Mouse (Mus musculus): ENCODE data around the gene Ank3. TPM values are rescaled to one million over a fixed set of nuclear protein-coding genes. Genes with fewer than 3 reads are reported as not detected.

The Ank3 gene
- total and polyA plus RNA-seq, 2 experiments from 2014 or later = 23.4 to 64.7 TPM

GRCm38 (mm10) chr10:69439449-69439848 is 40.9 kb downstream of the Ank3 start:
- H3K36me3 ChIP-seq (replicated peaks; ENCODE audit: control insufficient read depth, insufficient read depth, low read length) = no peaks in the 10 kb centered on the region
- H3K27ac ChIP-seq (ENCODE audit: low read depth) = no peak overlapping the region
- no peak overlapping the region for H3K4me3 ChIP-seq (ENCODE audit: low read depth, low read length)
- H3K4me2 ChIP-seq (ENCODE audit: low read depth, low read length) = no peak overlapping the region
- no peak overlapping the region for H3K9ac ChIP-seq (replicated peaks; ENCODE audit: low read depth, low read length)
- DNase-seq (ENCODE audit: low spot score) = no peak
- H3K9me3 ChIP-seq (replicated peaks; ENCODE audit: control insufficient read depth, low read length) = no peaks in the 10 kb centered on the region
- H3K4me1 ChIP-seq (ENCODE audit: control insufficient read depth, insufficient read depth) = no peaks in the 10 kb centered on the region
- 72% methylated on average over 8 of the region's 8 CpGs for WGBS
- TF ChIP-seq CTCF (IDR thresholded peaks at IDR 0.05; ENCODE audit: low read depth) (no peak), EP300 (IDR thresholded peaks at IDR 0.05; ENCODE audit: low read depth) (no peak)
- ATAC-seq (ENCODE audit: insufficient read depth, low read depth) = no peak
- H3K27me3 ChIP-seq (ENCODE audit: control insufficient read depth, insufficient read depth, low read length) = no peaks in the 10 kb centered on the region

GRCm38 (mm10) chr10:69444546-69444945 is 46.0 kb downstream of the Ank3 start:
- TF ChIP-seq CTCF (IDR thresholded peaks at IDR 0.05; ENCODE audit: low read depth) = no peak
- no peak for TF ChIP-seq EP300 (IDR thresholded peaks at IDR 0.05; ENCODE audit: low read depth)
- no peaks in the 10 kb centered on the region for H3K27me3 ChIP-seq (ENCODE audit: control insufficient read depth, insufficient read depth, low read length)
- H3K9ac ChIP-seq (replicated peaks; ENCODE audit: low read depth, low read length) = no peak overlapping the region
- H3K9me3 ChIP-seq (replicated peaks; ENCODE audit: control insufficient read depth, low read length) = no peaks in the 10 kb centered on the region
- WGBS = 69% methylated on average over 5 of the region's 5 CpGs
- H3K4me3 ChIP-seq (ENCODE audit: low read depth, low read length) = no peak overlapping the region
- no peaks in the 10 kb centered on the region for H3K36me3 ChIP-seq (replicated peaks; ENCODE audit: control insufficient read depth, insufficient read depth, low read length)
- no peak for ATAC-seq (ENCODE audit: insufficient read depth, low read depth)
- no peak overlapping the region for H3K27ac ChIP-seq (ENCODE audit: low read depth)
- no peaks in the 10 kb centered on the region for H3K4me1 ChIP-seq (ENCODE audit: control insufficient read depth, insufficient read depth)
- H3K4me2 ChIP-seq (ENCODE audit: low read depth, low read length) = no peak overlapping the region
- no peak for DNase-seq (ENCODE audit: low spot score)

- no peak for DNase-seq (ENCODE audit: low spot score)
- TF ChIP-seq EP300 (IDR thresholded peaks at IDR 0.05; ENCODE audit: low read depth) = no peak
- TF ChIP-seq CTCF (IDR thresholded peaks at IDR 0.05; ENCODE audit: low read depth) = no peak
- no peak overlapping the region for H3K27ac ChIP-seq (ENCODE audit: low read depth)
- no peak overlapping the region for H3K4me2 ChIP-seq (ENCODE audit: low read depth, low read length)
- H3K27me3 ChIP-seq (ENCODE audit: control insufficient read depth, insufficient read depth, low read length) = no peaks in the 10 kb centered on the region
- ATAC-seq (ENCODE audit: insufficient read depth, low read depth) = no peak
- H3K9ac ChIP-seq (replicated peaks; ENCODE audit: low read depth, low read length) = no peak overlapping the region
- no peaks in the 10 kb centered on the region for H3K4me1 ChIP-seq (ENCODE audit: control insufficient read depth, insufficient read depth)
- H3K9me3 ChIP-seq (replicated peaks; ENCODE audit: control insufficient read depth, low read length) = no peaks in the 10 kb centered on the region
- no peak overlapping the region for H3K4me3 ChIP-seq (ENCODE audit: low read depth, low read length)
- no peaks in the 10 kb centered on the region for H3K36me3 ChIP-seq (replicated peaks; ENCODE audit: control insufficient read depth, insufficient read depth, low read length)
- WGBS = 72% methylated on average over 7 of the region's 7 CpGs
These were observed 47.4 kb downstream of the Ank3 start for GRCm38 (mm10) chr10:69445951-69446350.

GRCm38 (mm10) chr10:69446566-69446965 is 48.0 kb downstream of the Ank3 start:
- no peak overlapping the region for H3K4me3 ChIP-seq (ENCODE audit: low read depth, low read length)
- no peak overlapping the region for H3K27ac ChIP-seq (ENCODE audit: low read depth)
- 73% methylated on average over 5 of the region's 5 CpGs for WGBS
- ATAC-seq (ENCODE audit: insufficient read depth, low read depth) = no peak
- TF ChIP-seq EP300 (IDR thresholded peaks at IDR 0.05; ENCODE audit: low read depth) = no peak
- no peak for TF ChIP-seq CTCF (IDR thresholded peaks at IDR 0.05; ENCODE audit: low read depth)
- no peaks in the 10 kb centered on the region for H3K36me3 ChIP-seq (replicated peaks; ENCODE audit: control insufficient read depth, insufficient read depth, low read length)
- no peak overlapping the region for H3K9ac ChIP-seq (replicated peaks; ENCODE audit: low read depth, low read length)
- H3K27me3 ChIP-seq (ENCODE audit: control insufficient read depth, insufficient read depth, low read length) = no peaks in the 10 kb centered on the region
- H3K4me2 ChIP-seq (ENCODE audit: low read depth, low read length) = no peak overlapping the region
- H3K9me3 ChIP-seq (replicated peaks; ENCODE audit: control insufficient read depth, low read length) = no peaks in the 10 kb centered on the region
- H3K4me1 ChIP-seq (ENCODE audit: control insufficient read depth, insufficient read depth) = no peaks in the 10 kb centered on the region
- DNase-seq (ENCODE audit: low spot score) = no peak

GRCm38 (mm10) chr10:69447308-69447707 is 48.7 kb downstream of the Ank3 start:
- WGBS = 82% methylated on average over 5 of the region's 5 CpGs
- no peak overlapping the region for H3K4me2 ChIP-seq (ENCODE audit: low read depth, low read length)
- no peaks in the 10 kb centered on the region for H3K27me3 ChIP-seq (ENCODE audit: control insufficient read depth, insufficient read depth, low read length)
- no peak overlapping the region for H3K4me3 ChIP-seq (ENCODE audit: low read depth, low read length)
- H3K4me1 ChIP-seq (ENCODE audit: control insufficient read depth, insufficient read depth) = no peaks in the 10 kb centered on the region
- DNase-seq (ENCODE audit: low spot score) (no peak), ATAC-seq (ENCODE audit: insufficient read depth, low read depth) (no peak)
- H3K9me3 ChIP-seq (replicated peaks; ENCODE audit: control insufficient read depth, low read length) = no peaks in the 10 kb centered on the region
- H3K27ac ChIP-seq (ENCODE audit: low read depth) = no peak overlapping the region
- no peak overlapping the region for H3K9ac ChIP-seq (replicated peaks; ENCODE audit: low read depth, low read length)
- H3K36me3 ChIP-seq (replicated peaks; ENCODE audit: control insufficient read depth, insufficient read depth, low read length) = no peaks in the 10 kb centered on the region
- TF ChIP-seq EP300 (IDR thresholded peaks at IDR 0.05; ENCODE audit: low read depth) (no peak), CTCF (IDR thresholded peaks at IDR 0.05; ENCODE audit: low read depth) (no peak)

- TF ChIP-seq CTCF (IDR thresholded peaks at IDR 0.05; ENCODE audit: low read depth) = no peak
- TF ChIP-seq EP300 (IDR thresholded peaks at IDR 0.05; ENCODE audit: low read depth) = no peak
- DNase-seq (ENCODE audit: low spot score) (no peak), ATAC-seq (ENCODE audit: insufficient read depth, low read depth) (no peak)
- Histone ChIP-seq H3K27me3 (ENCODE audit: control insufficient read depth, insufficient read depth, low read length) (no peaks in the 10 kb centered on the region), H3K4me2 (ENCODE audit: low read depth, low read length) (no peak overlapping the region), H3K27ac (ENCODE audit: low read depth) (no peak overlapping the region), H3K36me3 (replicated peaks; ENCODE audit: control insufficient read depth, insufficient read depth, low read length) (no peaks in the 10 kb centered on the region), H3K9ac (replicated peaks; ENCODE audit: low read depth, low read length) (no peak overlapping the region), H3K4me3 (ENCODE audit: low read depth, low read length) (no peak overlapping the region), H3K9me3 (replicated peaks; ENCODE audit: control insufficient read depth, low read length) (no peaks in the 10 kb centered on the region), H3K4me1 (ENCODE audit: control insufficient read depth, insufficient read depth) (no peaks in the 10 kb centered on the region)
- WGBS = 63% methylated on average over 3 of the region's 3 CpGs
These were observed 49.6 kb downstream of the Ank3 start for GRCm38 (mm10) chr10:69448174-69448573.
